Mouse (Mus musculus) liver, embryonic 14.5 days (tissue): ENCODE data around the gene Egfl6. TPM values are rescaled to one million over a fixed set of nuclear protein-coding genes. Genes with fewer than 3 reads are reported as not detected.
A peak's percentile ranks its signal among the peaks of the same experiment; 100 is the strongest.

Experiments used
- ATAC-seq: fragments of 200-750 bp; cut with Nextera tagmentation; 2 replicates; pipeline ENCODE4 v1.8.0; 2017; ENCODE audit warnings: moderate number of reproducible peaks, mild to moderate bottlenecking, moderate library complexity; ENCODE audit not compliant: insufficient read depth
- DNase-seq, 3 experiments: peaks; one replicate each; pipeline ENCODE4 v3.0.0-alpha.2; 2012 to 2013; ENCODE audit warnings: low read depth in 3 of 3, low spot score in 3 of 3
- H3K27ac ChIP-seq: fragments of 300-500 bp; sonication (generic); 2 replicates; pipeline ENCODE4 v1.5.1; 2014; ENCODE audit warnings: moderate library complexity, mild to moderate bottlenecking, control low read depth, inconsistent platforms
- H3K27me3 ChIP-seq: fragments of 300-500 bp; sonication (generic); 2 replicates; pipeline ENCODE4 v1.6.1; 2014; ENCODE audit warnings: mild to moderate bottlenecking, low read length, moderate library complexity; ENCODE audit not compliant: control insufficient read depth, insufficient read depth
- H3K36me3 ChIP-seq: fragments of 300-500 bp; sonication (generic); replicated peaks from 2 replicates; pipeline ENCODE4 v1.6.1; 2014; ENCODE audit warnings: low read depth; ENCODE audit not compliant: control insufficient read depth, insufficient read depth
- H3K4me1 ChIP-seq, 2 experiments: fragments of 200-500 bp in 1 of 2; fragments of 300-500 bp in 1 of 2; sonication (generic) in 1 of 2; replicated peaks; 2 replicates each; pipeline ENCODE4 v1.6.1; 2012 to 2014; ENCODE audit warnings: antibody characterized with exemption in 1 of 2, inconsistent platforms in 1 of 2, low read length in 1 of 2; ENCODE audit not compliant: control insufficient read depth in 2 of 2, insufficient read depth in 2 of 2
- H3K4me2 ChIP-seq: fragments of 300-500 bp; sonication (generic); 2 replicates; pipeline ENCODE4 v1.6.1; 2014; ENCODE audit warnings: low read depth, mild to moderate bottlenecking, control low read depth, moderate library complexity
- H3K4me3 ChIP-seq, 2 experiments: fragments of 200-500 bp in 1 of 2; fragments of 300-500 bp in 1 of 2; sonication (generic) in 1 of 2; 2 replicates each; pipeline ENCODE4 v1.5.1; 2012 to 2014; ENCODE audit warnings: low read depth in 2 of 2, low read length in 2 of 2, mild to moderate bottlenecking in 2 of 2, control low read depth in 1 of 2, inconsistent platforms in 1 of 2, moderate library complexity in 1 of 2; ENCODE audit not compliant: insufficient read depth in 1 of 2
- H3K9ac ChIP-seq: fragments of 300-500 bp; sonication (generic); replicated peaks from 2 replicates; pipeline ENCODE4 v1.6.1; 2014; ENCODE audit warnings: mild to moderate bottlenecking, control low read depth, moderate library complexity
- H3K9me3 ChIP-seq: fragments of 300-500 bp; sonication (generic); 2 replicates; pipeline ENCODE4 v1.6.1; 2016; ENCODE audit warnings: low read length, mixed read lengths; ENCODE audit not compliant: control insufficient read depth
- CTCF ChIP-seq: IDR thresholded peaks from 2 replicates; pipeline ENCODE4 v1.5.1; 2016; ENCODE audit warnings: antibody characterized with exemption, low read depth, control low read depth
- EP300 ChIP-seq: IDR thresholded peaks from 2 replicates; pipeline ENCODE4 v1.6.1; 2016; ENCODE audit warnings: antibody characterized with exemption, low read depth
- WGBS: fragments of 180-500 bp; shearing (Covaris S2); extraction: QIAGEN DNeasy Blood & Tissue Kit; methylation state at CpG from one replicate; pipeline ENCODE4 v1.1.7; 2014; ENCODE audit not compliant: insufficient replicate concordance; 5-methylcytosine and 5-hydroxymethylcytosine counted together
- polyA plus RNA-seq, 2 experiments: library from polyadenylated mRNA; depleted of rRNA in 1 of 2; stranded (reverse) in 1 of 2; unstranded in 1 of 2; fragments of >200 nt; fragmentation: Nextera tagmentation in 1 of 2; extraction: Ambion mirVana in 1 of 2; gene quantifications; 2 replicates each; pipeline versions ENCODE4 v1.2.1 to v1.2.3; 2012 to 2014

Gene Egfl6
- polyA plus RNA-seq, 2 experiments, result 0.15 to 0.35 TPM

DNA sequence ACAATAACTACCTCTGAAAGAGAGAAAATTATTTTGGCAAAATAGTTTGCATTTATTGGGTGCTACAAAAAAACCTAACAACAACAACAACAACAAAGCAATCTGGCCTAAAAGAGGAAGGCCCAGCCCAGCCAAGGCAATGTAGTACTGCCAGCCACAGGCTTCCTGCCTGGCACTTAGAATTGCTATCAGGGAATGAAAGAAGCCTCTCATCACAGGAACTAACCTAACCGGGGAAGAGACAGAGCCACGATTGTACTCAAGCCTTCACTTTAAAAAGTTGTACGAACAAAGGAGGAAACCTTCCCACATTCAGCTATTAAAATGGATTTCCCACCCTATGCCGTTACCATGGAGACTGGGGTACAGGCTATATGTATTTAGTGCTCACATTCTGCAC, 87.7 kb downstream of the Egfl6 start:
- no peak for ATAC-seq
- WGBS, result 32% methylated on average over 4 of the region's 4 CpGs
- DNase-seq, result no peak
- no peaks in the 10 kb centered on the region for H3K9me3 ChIP-seq
- no peak overlapping the region for H3K27ac ChIP-seq
- no peak overlapping the region for H3K4me2 ChIP-seq
- no peak overlapping the region for H3K4me3 ChIP-seq
- TF ChIP-seq EP300 (no peak), CTCF (no peak)
- no peaks in the 10 kb centered on the region for H3K4me1 ChIP-seq
- H3K36me3 ChIP-seq, result no peaks in the 10 kb centered on the region
- H3K9ac ChIP-seq, result no peak overlapping the region
- no peaks in the 10 kb centered on the region for H3K27me3 ChIP-seq

DNA sequence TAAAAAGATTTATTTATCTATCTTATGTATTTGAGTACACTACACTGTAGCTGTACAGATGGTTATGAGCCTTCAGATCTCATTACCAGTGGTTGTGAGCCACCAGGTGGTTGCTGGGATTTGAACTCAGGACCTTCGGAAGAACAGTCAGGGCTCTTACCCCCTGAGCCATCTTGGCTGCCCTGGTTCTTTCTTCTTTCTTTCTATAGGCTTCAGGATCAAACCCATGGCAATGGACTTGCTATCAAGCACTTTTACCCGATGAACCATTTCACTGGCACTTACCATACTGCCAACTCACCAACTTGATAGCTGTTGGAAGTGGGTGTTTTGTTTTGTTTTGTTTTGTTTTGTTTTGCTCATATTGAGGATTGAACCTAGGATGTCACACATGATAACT, 90.5 kb downstream of the Egfl6 start:
- no peak for DNase-seq
- WGBS, result 73% methylated on average over 2 of the region's 2 CpGs
- no peak for TF ChIP-seq CTCF
- no peak for TF ChIP-seq EP300
- Histone ChIP-seq H3K4me2 (no peak overlapping the region), H3K36me3 (no peaks in the 10 kb centered on the region), H3K9me3 (no peaks in the 10 kb centered on the region), H3K4me3 (no peak overlapping the region), H3K27ac (no peak overlapping the region), H3K9ac (no peak overlapping the region), H3K4me1 (no peaks in the 10 kb centered on the region), H3K27me3 (no peaks in the 10 kb centered on the region)
- ATAC-seq, result no peak

DNA sequence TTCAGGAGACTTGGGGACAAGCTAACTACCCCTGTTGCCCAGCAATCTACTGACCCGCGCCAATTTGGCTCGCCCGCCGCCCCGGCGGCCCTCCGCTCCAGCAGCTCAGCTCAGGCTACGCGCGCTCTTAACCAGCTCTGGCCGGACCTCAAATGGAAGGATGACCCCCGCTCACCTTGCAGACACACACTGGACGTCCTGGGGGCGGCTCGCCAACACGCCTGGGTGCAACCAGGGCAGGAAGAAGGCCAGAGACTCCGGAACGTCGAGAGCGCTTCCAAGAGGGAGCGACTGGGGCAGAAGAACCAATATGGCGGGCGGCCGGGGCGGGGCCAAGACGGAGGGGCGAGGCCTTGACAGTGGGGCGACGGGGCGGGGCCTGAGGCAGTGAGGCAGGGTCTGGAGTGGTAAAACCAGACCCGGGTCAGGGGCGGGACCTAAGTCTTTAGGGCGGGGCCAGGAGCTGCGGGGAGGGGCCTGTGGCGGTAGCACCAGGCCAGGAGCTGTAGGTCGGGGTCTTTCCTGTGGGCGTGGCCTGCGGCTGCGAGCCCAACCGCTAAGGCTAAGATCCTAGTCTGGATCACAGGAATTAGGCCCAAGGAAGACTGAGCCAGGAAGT, 106.0 kb downstream of the Egfl6 start, which contains the start of gene Rab9:
TSS of gene Rab9 (minus strand) at position 503 of the 619 bp plus-strand sequence.
- no peaks in the 10 kb centered on the region; the same call in 1 of the 2 replicates for H3K36me3 ChIP-seq
- H3K27me3 ChIP-seq, result no peaks in the 10 kb centered on the region
- peak; percentile 75 to 76 (median 76) for DNase-seq
- H3K9ac ChIP-seq, result peak within 1 kb of the TSS; percentile 67
- TF ChIP-seq CTCF, result no peak
- TF ChIP-seq EP300, result no peak
- no peaks in the 10 kb centered on the region for H3K9me3 ChIP-seq
- H3K4me1 ChIP-seq, result peaks cover 0 to 3% of the 10 kb centered on the region in 2 experiments; a peak in 2 of 4 replicates
- H3K4me3 ChIP-seq, result peak within 1 kb of the TSS; percentile 81 to 98
- 15% methylated on average over 38 of the region's 41 CpGs for WGBS
- H3K4me2 ChIP-seq, result peak within 1 kb of the TSS; percentile 75
- ATAC-seq, result peak; percentile 98
- no peak within 1 kb of the TSS; the same call in none of the 2 replicates for H3K27ac ChIP-seq

DNA sequence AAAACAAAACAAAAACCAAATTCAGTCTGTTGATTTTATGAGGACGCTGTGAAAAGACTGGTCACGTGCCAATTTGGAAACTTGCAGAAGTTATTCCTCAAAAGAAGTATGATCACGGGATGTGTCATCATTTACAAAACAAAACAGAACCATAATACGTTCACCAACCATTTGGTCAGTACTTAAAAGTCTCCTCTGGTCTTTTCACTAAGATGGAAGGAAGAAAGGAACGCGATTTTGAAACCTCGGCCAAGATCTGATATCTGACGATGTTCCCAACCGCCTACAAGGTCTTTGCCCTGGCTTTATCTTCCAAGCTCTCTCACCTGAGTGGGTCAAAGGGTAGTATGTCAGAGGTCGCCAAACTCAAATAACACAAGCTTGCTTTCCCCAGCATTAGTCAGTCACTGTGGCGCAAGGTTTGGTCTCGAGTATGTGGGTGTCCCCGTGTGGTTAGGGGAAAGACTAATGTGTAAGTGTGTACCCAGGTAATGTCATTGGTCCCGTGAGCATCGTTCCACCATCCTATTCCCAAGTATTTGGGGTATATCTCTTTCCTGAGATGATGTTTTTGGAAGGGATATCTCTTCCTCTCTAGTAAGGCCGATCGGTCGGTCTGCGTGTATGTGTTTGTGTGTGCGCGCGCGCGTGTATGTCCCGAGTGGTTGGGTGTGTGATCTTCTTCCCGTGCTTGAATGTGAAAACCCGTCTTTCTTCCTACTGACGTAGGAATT, 106.7 kb downstream of the Egfl6 start:
- Histone ChIP-seq H3K27me3 (no peaks in the 10 kb centered on the region), H3K4me1 (peaks cover 0 to 3% of the 10 kb centered on the region in 2 experiments; a peak in 2 of 4 replicates), H3K4me3 (peak overlapping the region; percentile 81 to 98), H3K9me3 (no peaks in the 10 kb centered on the region), H3K9ac (peak overlapping the region; percentile 67), H3K27ac (no peak overlapping the region; the same call in none of the 2 replicates), H3K36me3 (no peaks in the 10 kb centered on the region; the same call in 1 of the 2 replicates), H3K4me2 (peak overlapping the region; percentile 75)
- DNase-seq (peak in 2 of 3 experiments; percentile 25 to 29), ATAC-seq (peak; percentile 45)
- 16% methylated on average over 28 of the region's 28 CpGs for WGBS
- no peak for TF ChIP-seq EP300

- no peak overlapping the region for H3K9ac ChIP-seq
- H3K27ac ChIP-seq, result no peak overlapping the region
- 78% methylated on average over 6 of the region's 6 CpGs for WGBS
- H3K36me3 ChIP-seq, result no peaks in the 10 kb centered on the region; the same call in 1 of the 2 replicates
- no peaks in the 10 kb centered on the region for H3K9me3 ChIP-seq
- H3K4me2 ChIP-seq, result peak overlapping the region; percentile 75
- no peak for DNase-seq
- peaks cover 0 to 3% of the 10 kb centered on the region in 2 experiments; a peak in 2 of 4 replicates for H3K4me1 ChIP-seq
- ATAC-seq, result no peak
- TF ChIP-seq CTCF (no peak), EP300 (no peak)
- no peak overlapping the region for H3K4me3 ChIP-seq
- H3K27me3 ChIP-seq, result no peaks in the 10 kb centered on the region
These were observed 108.1 kb downstream of the Egfl6 start for GRCm38 (mm10) chrX:166477393-166477792.

Other genes starting within 250 kb of the Egfl6 start
- gene Trappc2, start 145.1 kb downstream of the Egfl6 start, polyA plus RNA-seq (2012; rRNA removed), result 2.4 and 4.3 TPM in 2 replicates
- 10.4 and 11.5 TPM in 2 replicates for gene Trappc2, start 145.1 kb downstream of the Egfl6 start, polyA plus RNA-seq (2014; fragmentation: Nextera tagmentation; extraction: Ambion mirVana)
- 0.79 and 1.5 TPM in 2 replicates for gene Ofd1, start 145.0 kb downstream of the Egfl6 start, polyA plus RNA-seq (2012; rRNA removed)
- gene Ofd1, start 145.0 kb downstream of the Egfl6 start, polyA plus RNA-seq (2014; fragmentation: Nextera tagmentation; extraction: Ambion mirVana), result 1.9 and 3.1 TPM in 2 replicates
- gene Rab9, start 105.9 kb downstream of the Egfl6 start, polyA plus RNA-seq (2012; rRNA removed), result 6.7 and 11.3 TPM in 2 replicates
- 22.2 and 22.3 TPM in 2 replicates for gene Rab9, start 105.9 kb downstream of the Egfl6 start, polyA plus RNA-seq (2014; fragmentation: Nextera tagmentation; extraction: Ambion mirVana)
- 1.00 and 1.1 TPM in 2 replicates for gene Tceanc, start 67.2 kb downstream of the Egfl6 start, polyA plus RNA-seq (2012; rRNA removed)
- gene Tceanc, start 67.2 kb downstream of the Egfl6 start, polyA plus RNA-seq (2014; fragmentation: Nextera tagmentation; extraction: Ambion mirVana), result 2.4 and 2.9 TPM in 2 replicates